Mouse (Mus musculus) heart, postnatal 36 days (tissue): ENCODE data around the gene Tecpr1. TPM values are rescaled to one million over a fixed set of nuclear protein-coding genes. Genes with fewer than 3 reads are reported as not detected.
A peak's percentile ranks its signal among the peaks of the same experiment; 100 is the strongest.

Experiments used
- DNase-seq, 2 experiments: peaks; one replicate each; pipeline ENCODE4 v3.0.0; 2021 to 2022
- intact Hi-C: fragments of 180-260 bp; cut with DNase I; formaldehyde crosslinking; loops from one replicate; pipeline ENCODE4 v1.15.1; 2025
- total RNA-seq, 2 experiments: library from RNA; stranded (reverse); gene quantifications; 2 replicates each; pipeline ENCODE4 v1.2.3; 2021

The Tecpr1 gene
- total RNA-seq, 2 experiments from 2014 or later: 27.0 to 31.8 TPM

DNA sequence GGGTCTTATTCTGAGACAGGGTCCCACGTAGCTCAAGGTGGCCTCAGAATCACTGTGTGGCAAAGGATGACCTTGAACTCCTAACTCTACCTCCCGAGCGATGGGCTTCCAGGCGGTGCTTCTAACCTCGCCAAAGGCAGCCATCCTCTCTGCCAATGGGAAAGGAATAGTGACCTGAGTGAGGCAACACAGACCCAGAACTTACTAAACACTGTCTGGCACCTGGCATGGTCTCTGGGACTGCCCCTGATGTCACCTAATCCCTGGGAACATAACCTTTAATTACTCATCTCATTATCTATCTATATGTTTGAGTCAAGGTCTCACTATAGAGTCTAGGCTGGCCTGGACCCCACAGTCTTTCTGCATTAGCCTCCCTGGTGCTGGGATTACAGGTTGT is 3.5 kb downstream of the Tecpr1 start:
- no peak for DNase-seq
- intact Hi-C loops: no loop called here

DNA sequence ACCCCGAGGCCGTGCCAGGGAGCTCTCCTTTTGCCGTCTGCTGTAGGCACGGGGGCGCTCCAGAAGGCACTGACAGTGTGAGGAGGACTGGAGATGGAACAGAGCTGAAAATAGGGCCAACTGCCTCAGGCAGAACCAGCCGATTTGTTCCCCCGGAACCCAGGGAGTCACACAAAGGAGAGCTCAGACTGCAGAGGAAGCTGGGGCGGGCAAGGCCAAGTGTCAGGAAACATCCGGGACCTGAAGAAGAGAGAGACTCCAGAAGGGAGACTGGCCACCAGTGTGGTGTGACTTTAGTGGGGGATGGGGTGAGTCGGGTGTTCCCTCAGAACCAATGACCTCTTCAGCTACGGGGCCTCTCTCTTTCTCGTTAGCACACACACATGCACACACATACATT is 4.1 kb downstream of the Tecpr1 start:
- DNase-seq: no peak
- intact Hi-C loops: no loop called here

DNA sequence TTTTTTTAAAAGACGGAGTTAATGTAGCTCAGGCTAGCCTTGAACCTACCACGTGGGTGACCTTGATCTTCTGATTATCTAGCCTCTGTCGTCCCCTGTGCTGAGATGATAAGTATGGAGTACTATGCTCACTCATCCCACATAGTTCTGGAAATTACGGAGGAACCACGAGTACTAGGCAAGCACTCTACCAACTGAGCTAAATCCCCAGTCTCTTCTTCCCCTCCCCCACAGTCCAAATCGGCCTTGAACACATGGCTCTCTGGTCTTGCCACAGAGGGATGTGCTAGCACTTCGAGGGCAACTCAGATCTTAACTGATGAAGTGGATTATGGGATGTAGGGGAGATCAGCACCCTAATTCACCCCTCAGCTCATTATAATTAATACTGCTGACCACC is 5.4 kb downstream of the Tecpr1 start:
- no peak for DNase-seq
- intact Hi-C loops: no loop called here

DNA sequence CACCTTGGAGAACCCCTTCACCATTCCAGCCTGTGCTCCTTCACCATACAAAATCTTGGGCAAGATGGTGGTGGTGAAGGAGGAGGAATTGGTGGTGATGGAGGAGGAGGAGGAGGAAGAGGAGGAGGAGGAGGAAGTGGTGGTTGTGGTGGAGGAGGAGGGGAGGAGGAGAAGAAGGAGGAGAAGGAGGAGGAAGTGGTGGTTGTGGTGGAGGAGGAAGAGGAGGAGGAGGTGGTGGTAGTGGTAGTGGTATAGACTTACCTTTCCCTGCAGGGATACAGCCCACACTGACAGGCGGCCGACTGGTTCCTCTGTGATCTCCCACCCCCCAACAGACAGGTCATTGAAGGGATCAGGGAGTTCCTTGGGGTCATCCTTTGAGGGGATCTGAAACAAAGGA is 7.4 kb downstream of the Tecpr1 start:
- no peak for DNase-seq
- intact Hi-C loops: no loop called here

DNA sequence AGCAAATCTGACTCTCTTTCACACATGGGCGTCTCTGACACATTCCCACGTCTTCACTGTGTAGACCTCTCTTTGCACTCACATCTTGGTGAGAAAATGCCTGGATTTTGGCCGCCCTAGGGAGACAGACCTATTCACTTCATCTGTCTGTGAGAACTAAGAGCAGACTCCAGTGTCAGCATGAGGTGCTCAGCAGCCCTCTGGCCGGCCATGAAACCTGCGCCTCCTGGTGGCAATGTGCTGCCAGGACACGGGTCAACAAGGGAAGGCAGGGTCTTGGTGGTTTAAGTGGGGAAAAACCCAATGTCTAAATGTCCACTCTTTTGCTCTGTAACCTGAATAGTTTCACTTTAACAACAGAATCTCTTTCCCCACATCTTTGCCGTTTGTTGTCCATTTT is 9.0 kb downstream of the Tecpr1 start:
- DNase-seq: peak; percentile 45 to 70
- intact Hi-C loops: loop anchor here (5.0 kb wide), 1 partner anchor 172 kb away; no protein-coding TSS in a partner anchor

DNA sequence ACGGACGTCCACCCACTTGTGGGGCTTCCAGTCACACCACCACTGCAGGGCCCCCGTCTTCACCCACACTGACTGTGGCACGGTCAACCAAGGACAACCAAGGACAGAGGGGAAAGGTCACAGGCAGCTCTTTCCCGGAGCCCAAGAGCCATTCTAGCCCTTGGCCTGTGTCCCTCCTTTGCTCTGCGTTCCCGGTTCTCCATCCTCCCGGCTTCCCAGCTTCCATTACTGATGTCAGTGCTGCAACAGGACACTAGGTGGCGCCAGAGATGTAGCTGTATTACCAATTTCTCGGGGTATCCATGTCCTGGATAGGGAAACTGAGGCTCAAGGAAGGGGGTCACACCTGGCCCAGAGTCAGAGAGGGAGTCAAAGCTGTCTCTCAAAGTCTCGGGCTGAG is 15.9 kb downstream of the Tecpr1 start:
- DNase-seq: peak; percentile 40 to 65
- intact Hi-C loops: loop anchor here (10.0 kb wide), 1 partner anchor 527 kb away; no protein-coding TSS in a partner anchor

- DNase-seq: no peak
- intact Hi-C loops: loop anchor here (10.0 kb wide), 1 partner anchor 529 kb away; no protein-coding TSS in a partner anchor
Observed at GRCm38 (mm10) chr5:144206069-144206468, 17.3 kb downstream of the Tecpr1 start.

- intact Hi-C loops: loop anchor here (10.0 kb wide), 1 partner anchor 530 kb away; no protein-coding TSS in a partner anchor
- DNase-seq: no peak
Observed at GRCm38 (mm10) chr5:144204911-144205310, 18.5 kb downstream of the Tecpr1 start.

DNA sequence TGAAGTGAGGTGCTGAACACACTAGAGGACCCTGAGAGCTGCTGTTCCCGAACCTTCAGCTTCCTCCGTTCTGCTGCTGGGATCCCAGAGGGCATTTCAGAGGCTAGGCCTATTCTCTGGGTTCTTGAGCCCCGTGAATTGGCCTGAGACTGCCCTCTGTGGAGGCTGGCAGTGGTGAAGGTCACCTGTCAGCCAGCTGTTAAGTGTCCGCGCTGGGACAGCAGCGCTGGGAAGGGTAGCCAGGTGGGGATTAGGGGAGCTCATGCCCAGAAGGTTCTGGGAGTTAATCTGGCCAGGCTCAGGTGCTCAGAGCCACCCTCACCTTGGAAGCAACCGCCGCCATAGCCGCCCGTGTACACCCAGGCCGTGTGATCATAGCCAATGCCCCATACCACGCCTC is 19.1 kb downstream of the Tecpr1 start:
- intact Hi-C loops: loop anchor here (10.0 kb wide), 1 partner anchor 530 kb away; no protein-coding TSS in a partner anchor
- no peak for DNase-seq

DNA sequence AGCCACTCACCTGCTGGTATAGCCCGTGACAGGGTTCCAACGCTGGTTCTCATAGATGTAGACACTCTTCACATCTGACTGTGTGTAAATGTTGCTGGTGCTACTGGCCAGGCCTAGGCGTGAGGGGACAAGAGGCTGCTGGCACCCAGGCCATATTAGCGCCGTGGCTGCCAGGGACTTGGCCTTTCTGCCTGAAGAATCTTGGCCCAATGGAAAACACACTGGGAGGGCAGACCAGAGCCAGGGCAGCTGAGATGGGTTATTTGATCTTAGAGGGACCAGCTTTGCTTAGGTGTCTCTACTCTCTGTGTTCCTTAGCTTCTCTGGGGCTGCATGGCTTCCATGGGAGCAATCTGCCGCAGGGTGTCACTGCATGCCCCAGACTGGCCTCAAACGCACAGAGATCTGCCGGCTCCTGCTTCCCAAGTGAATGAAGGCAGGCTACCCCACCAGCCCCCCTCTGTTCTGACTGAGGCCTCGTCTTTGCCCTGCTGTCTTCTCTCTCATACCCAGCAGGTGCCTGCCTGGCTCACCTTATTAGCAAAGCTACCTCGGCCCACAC is 19.9 kb downstream of the Tecpr1 start:
- no peak for DNase-seq
- intact Hi-C loops: loop anchor here (10.0 kb wide), 1 partner anchor 531 kb away; no protein-coding TSS in a partner anchor

DNA sequence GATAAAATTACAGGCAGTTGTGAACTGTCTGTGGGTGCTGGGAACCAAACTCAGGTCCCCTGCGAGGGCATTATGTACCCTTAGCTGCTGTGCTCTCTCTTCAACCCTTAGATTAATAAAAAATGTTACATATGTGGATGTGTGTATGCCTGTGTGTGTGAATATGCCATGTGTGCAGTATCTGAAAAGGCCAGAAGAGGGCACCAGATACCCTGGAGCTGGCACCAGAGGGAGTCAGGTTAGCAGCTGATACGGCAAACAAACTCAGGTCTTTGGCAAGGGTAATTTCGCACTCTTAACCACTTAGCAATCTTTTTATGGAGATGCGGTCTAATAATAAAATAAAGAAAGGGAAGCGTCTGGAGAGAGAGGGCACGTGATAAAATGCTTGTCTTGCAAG is 21.0 kb downstream of the Tecpr1 start:
- intact Hi-C loops: loop anchor here (10.0 kb wide), 1 partner anchor 532 kb away; no protein-coding TSS in a partner anchor
- DNase-seq: no peak

DNA sequence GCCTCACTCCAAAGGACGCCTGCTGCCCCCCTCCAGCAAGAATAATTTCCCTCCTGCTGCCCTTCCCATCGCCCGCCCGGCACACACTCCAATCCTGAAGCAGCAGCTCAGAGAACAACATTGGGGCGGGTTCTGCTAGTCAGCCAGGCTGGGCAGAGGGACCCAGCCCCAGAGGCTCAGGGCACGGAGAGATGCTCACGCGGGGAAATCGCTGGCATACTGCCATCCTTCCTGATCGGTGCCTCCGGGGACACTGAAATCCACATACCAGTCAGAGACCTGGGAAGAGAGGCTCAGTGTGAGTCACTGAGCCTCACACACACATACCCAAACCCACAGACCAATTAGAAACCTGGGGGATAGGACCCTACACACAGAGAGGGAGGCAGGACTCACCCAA is 22.8 kb downstream of the Tecpr1 start:
- intact Hi-C loops: loop anchor here (10.0 kb wide), 1 partner anchor 534 kb away; no protein-coding TSS in a partner anchor

GRCm38 (mm10) chr5:144195567-144195966 is 27.8 kb downstream of the Tecpr1 start:
- no peak for DNase-seq
- intact Hi-C loops: no loop called here

More for the DNA sequence above, 22.8 kb downstream of the Tecpr1 start:
- no peak for DNase-seq

DNA sequence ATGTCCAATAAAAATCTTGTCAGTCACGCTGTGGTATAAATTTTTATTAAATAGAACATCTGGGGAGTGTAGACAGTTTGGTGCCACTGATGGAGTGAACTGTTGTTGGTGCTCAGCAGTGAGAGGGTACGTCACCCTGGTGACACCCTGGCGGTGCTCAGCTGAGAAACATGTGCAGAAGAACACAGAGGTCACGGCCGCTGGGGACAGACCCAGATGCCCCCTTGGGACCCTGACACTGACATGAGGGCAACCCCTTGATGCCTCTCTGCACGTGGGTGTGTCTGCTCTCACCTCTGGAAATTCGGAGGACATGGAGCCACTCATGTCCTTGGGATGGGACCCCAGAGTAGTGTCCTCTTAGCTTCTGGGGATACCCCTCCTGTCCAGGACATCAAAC is 29.0 kb downstream of the Tecpr1 start:
- intact Hi-C loops: no loop called here
- DNase-seq: no peak

DNA sequence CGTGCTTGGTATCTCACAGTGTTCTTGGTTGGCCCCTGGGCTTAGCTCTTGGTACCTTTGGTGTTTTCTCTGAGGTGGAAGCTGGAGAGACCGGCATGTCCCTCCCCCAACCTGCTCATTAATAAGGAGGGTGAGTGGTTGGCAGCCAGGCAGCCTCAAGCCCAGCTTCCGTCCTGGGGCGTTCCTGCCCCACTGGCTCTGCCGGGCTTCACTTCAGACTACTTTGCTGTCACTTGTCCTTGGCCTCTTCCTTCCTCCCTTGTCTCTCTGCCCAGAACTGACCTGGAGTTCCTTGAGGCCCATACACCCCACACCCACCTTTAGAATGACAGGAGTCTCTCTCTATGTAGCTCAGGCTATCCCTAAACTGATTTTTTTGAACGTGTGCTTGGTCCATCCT is 30.7 kb downstream of the Tecpr1 start:
- intact Hi-C loops: no loop called here
- DNase-seq: no peak

- intact Hi-C loops: no loop called here
- no peak for DNase-seq
Observed at GRCm38 (mm10) chr5:144191026-144191425, 32.4 kb downstream of the Tecpr1 start.

GRCm38 (mm10) chr5:144189950-144190583 is 33.3 kb downstream of the Tecpr1 start, which contains the start of gene Bhlha15:
TSS of gene Bhlha15 (plus strand) at chr5:144190286.
- intact Hi-C loops: no loop called here
- DNase-seq: peak in 1 of 2 experiments; percentile 18

- intact Hi-C loops: no loop called here
- no peak for DNase-seq
Observed at GRCm38 (mm10) chr5:144189327-144189726, 34.1 kb downstream of the Tecpr1 start.

GRCm38 (mm10) chr5:144188422-144188821 is 35.0 kb downstream of the Tecpr1 start:
- intact Hi-C loops: no loop called here
- no peak for DNase-seq

- intact Hi-C loops: no loop called here
- DNase-seq: no peak
Observed at GRCm38 (mm10) chr5:144184350-144185045, 38.9 kb downstream of the Tecpr1 start.

GRCm38 (mm10) chr5:144183647-144184335 is 39.6 kb downstream of the Tecpr1 start:
- intact Hi-C loops: no loop called here
- DNase-seq: no peak
